13 mouse cellular contexts compared by ENCODE assay signal in genomic region chr8:47988111-47988510, GRCm38 (mm10). TPM values are rescaled to one million over a fixed set of nuclear protein-coding genes. Genes with fewer than 3 reads are reported as not detected.
A peak's percentile ranks its signal among the peaks of the same experiment; 100 is the strongest.
DNase-seq lines count a peak whose midpoint lies in the region; ATAC-seq and TF ChIP-seq lines count a peak whose summit lies in the region.
"Had no signal": no experiment of that assay in that cellular context is flagged by ENCODE, and none has a peak within 500 bp of the region (broad histone marks: within the 10 kb centered on the region; RNA-seq: fewer than 3 reads in every experiment).

No protein-coding gene starts in this region.

- H3K4me2 ChIP-seq in limb, embryonic 15.5 days = peak overlapping the region; percentile 21; the same call in 1 of the 2 replicates
- H3K4me2 ChIP-seq: forebrain, embryonic 13.5 days; midbrain, embryonic 11.5 days had no signal

- H3K27ac ChIP-seq in gastrocnemius, adult 2 months = no peak overlapping the region
- peak overlapping the region; percentile 33; the same call in 1 of the 2 replicates for H3K27ac ChIP-seq in kidney, adult 2 months (ENCODE audit: insufficient read depth, low read depth, low read length)
- no peak overlapping the region for H3K27ac ChIP-seq in embryonic fibroblast, embryonic 13.5 days (ENCODE audit: insufficient read depth, low read length)
- no peak overlapping the region for H3K27ac ChIP-seq in limb, embryonic 15.5 days
- H3K27ac ChIP-seq: forebrain, embryonic 13.5 days; liver, embryonic 14.5 days had no signal

- 24% methylated on average over 15 of the region's 15 CpGs for WGBS in kidney, adult 2 months
- 32% methylated on average over 15 of the region's 15 CpGs for WGBS in limb, embryonic 15.5 days

- H3K4me3 ChIP-seq in gastrocnemius, adult 2 months = peak overlapping the region; percentile 13; the same call in 1 of the 2 replicates
- peak overlapping the region; percentile 6; the same call in 1 of the 2 replicates for H3K4me3 ChIP-seq in kidney, adult 2 months (ENCODE audit: insufficient read depth, low read depth, low read length)
- H3K4me3 ChIP-seq in embryonic fibroblast, embryonic 13.5 days (ENCODE audit: insufficient read depth, low read length) = peak overlapping the region; percentile 76
- H3K4me3 ChIP-seq in limb, embryonic 15.5 days = 0 out of 2 replicates have a peak overlapping the region, but pooled peaks have one; percentile 1
- H3K4me3 ChIP-seq: forebrain, embryonic 13.5 days had no signal

- no peaks in the 10 kb centered on the region for H3K27me3 ChIP-seq in kidney, adult 2 months (replicated peaks; ENCODE audit: control insufficient read depth, insufficient read depth, low read length)
- H3K27me3 ChIP-seq in limb, embryonic 15.5 days = no peaks in the 10 kb centered on the region

- no peak for ATAC-seq in limb, embryonic 15.5 days (ENCODE audit: insufficient number of reproducible peaks, low FRiP score, low TSS enrichment, low read depth)
- ATAC-seq: activated CD4-positive, CD25-positive, alpha-beta regulatory T cell, adult 4 months; forebrain, embryonic 13.5 days had no signal

- H3K36me3 ChIP-seq in kidney, adult 2 months (ENCODE audit: control insufficient read depth, insufficient read depth, low read length) = no peaks in the 10 kb centered on the region
- no peaks in the 10 kb centered on the region for H3K36me3 ChIP-seq in limb, embryonic 15.5 days

- H3K9me3 ChIP-seq in limb, embryonic 15.5 days = no peaks in the 10 kb centered on the region
- H3K9me3 ChIP-seq: forebrain, embryonic 13.5 days; G1E had no signal

- intact Hi-C loops in gastrocnemius, adult 2 months (cut with DNase I) = loop anchor here (2.0 kb wide), 1 partner anchor 13 kb away; no protein-coding TSS in a partner anchor

- DNase-seq in gastrocnemius, adult 2 months = no peak
- DNase-seq in gastrocnemius, postnatal 25 days = no peak
- no peak for DNase-seq in kidney, adult 2 months
- no peak for DNase-seq in kidney, adult 9 months
- DNase-seq in thymus, postnatal 0 days (ENCODE audit: low spot score) = no peak
- no peak for DNase-seq in layer of hippocampus, postnatal 10 days (ENCODE audit: low spot score in 2 of 2)

- H3K4me1 ChIP-seq in kidney, adult 2 months (ENCODE audit: control insufficient read depth, insufficient read depth, low read length) = peaks cover 44% of the 10 kb centered on the region
- peaks cover 12% of the 10 kb centered on the region for H3K4me1 ChIP-seq in embryonic fibroblast, embryonic 13.5 days (ENCODE audit: control insufficient read depth, insufficient read depth, low read length)
- H3K4me1 ChIP-seq in limb, embryonic 15.5 days = peaks cover 54% of the 10 kb centered on the region

- TF ChIP-seq CTCF in gastrocnemius, adult 2 months (IDR thresholded peaks at IDR 0.05) = no peak
- TF ChIP-seq CTCF in kidney, adult 2 months (conservative IDR thresholded peaks at IDR 0.05; ENCODE audit: insufficient read depth, insufficient read length, low read depth, low read length) = no peak
- no peak for TF ChIP-seq CTCF in embryonic fibroblast, embryonic 13.5 days (IDR thresholded peaks at IDR 0.05; ENCODE audit: borderline replicate concordance, insufficient read depth, low read length)

- H3K9ac ChIP-seq in limb, embryonic 15.5 days = no peak overlapping the region
- H3K9ac ChIP-seq: forebrain, embryonic 13.5 days; liver, embryonic 14.5 days had no signal

- TF ChIP-seq POLR2A in kidney, adult 2 months (IDR thresholded peaks at IDR 0.05; ENCODE audit: low read depth, low read length) = no peak
- TF ChIP-seq POLR2A in embryonic fibroblast, embryonic 13.5 days (IDR thresholded peaks at IDR 0.05; ENCODE audit: low read depth, low read length) = no peak

RNA-seq across cellular contexts. Expression of gene Wwc2, which starts 2.6 kb away (rescaled TPM):
- total RNA-seq in gastrocnemius, adult 2 months (2021) = 1 to 10 TPM; 5.0 to 8.3 TPM
- 1 to 10 TPM; 7.2 to 7.5 TPM for total RNA-seq in gastrocnemius, postnatal 25 days (2021)
- 20.4 and 22.1 TPM in 2 replicates for polyA plus RNA-seq in kidney, adult 2 months (2012; rRNA removed)
- 41.4 and 52.9 TPM in 2 replicates for polyA plus RNA-seq in embryonic fibroblast, embryonic 13.5 days (2011; ENCODE audit: insufficient read length, low read depth, missing spikeins)
- polyA plus RNA-seq in limb, embryonic 15.5 days (2015; fragmentation: Nextera tagmentation; extraction: Ambion mirVana) = 9.4 and 11.9 TPM in 2 replicates
- polyA plus RNA-seq in thymus, postnatal 0 days (2015; fragmentation: Nextera tagmentation; extraction: Ambion mirVana) = 1.3 and 1.8 TPM in 2 replicates
- total RNA-seq in layer of hippocampus, postnatal 10 days (2021) = 10 to 100 TPM; 26.6 to 29.1 TPM

Comparison
In these comparisons a context has a peak if more than half of its experiments do, and no peak if none do; other contexts are left out.
1. H3K4me3 ChIP-seq: peak in every context shown above with its lines; median percentile 76 in embryonic fibroblast, embryonic 13.5 days; 13 in gastrocnemius, adult 2 months; 6 in kidney, adult 2 months; 1 in limb, embryonic 15.5 days.